Mouse (Mus musculus): ENCODE results near the gene Cic. TPM values are rescaled to one million over a fixed set of nuclear protein-coding genes. Genes with fewer than 3 reads are reported as not detected.
"Not testable (repeated sequence)": the region's sequence is repeated elsewhere in the genome, so short reads cannot be mapped to it uniquely, and the experiment has no call there.

Cic gene
- polyA plus RNA-seq, 1 experiment from 2014 or later = 34.9 TPM

DNA sequence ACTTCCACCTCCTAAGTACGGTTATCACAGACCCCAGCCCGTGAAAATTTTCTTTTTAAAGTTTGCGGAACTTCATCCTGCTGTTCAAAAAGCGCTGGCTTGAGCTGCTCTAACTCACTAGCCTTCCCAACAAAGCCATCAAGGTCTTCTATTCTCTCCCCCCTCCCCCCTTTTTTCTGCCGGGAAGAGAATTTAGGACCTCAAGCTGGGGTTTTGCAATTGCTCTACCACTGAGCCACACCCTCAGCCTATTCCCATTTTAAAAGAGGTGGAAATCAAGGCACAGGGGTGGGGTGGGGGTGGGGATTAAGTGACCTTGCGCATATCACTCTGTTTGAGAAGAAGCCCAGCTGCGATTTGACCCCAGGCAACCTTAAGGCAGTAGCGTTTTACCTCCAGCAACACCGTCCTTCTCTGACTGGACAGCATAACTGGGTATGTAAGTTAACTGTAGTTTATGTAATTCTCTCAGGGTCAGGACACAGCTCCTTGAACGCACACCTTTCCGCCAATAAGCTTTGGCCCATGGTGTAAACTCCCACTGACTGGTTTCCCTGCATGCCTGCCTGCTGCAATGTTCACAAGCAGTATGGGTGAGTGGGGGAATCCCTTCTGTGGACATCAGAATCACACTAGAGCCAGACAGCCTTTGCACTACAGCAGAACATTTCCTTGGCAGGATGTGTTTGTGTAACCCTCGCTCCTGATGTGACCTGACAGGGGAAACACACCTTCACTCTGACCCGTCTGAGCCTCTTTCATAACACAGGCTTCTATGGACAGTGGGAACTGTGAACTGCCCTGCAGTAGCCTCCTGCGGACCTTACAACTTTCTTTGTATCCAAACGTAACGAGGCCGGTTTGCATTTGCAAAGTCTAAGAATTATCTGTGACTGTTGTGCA lies 3.3 kb upstream of the Cic start:
- Histone ChIP-seq H3K27ac (no peak overlapping the region), H3K4me2 (no peak overlapping the region), H3K9ac (replicated peaks) (no peak overlapping the region), H3K36me3 (no peaks in the 10 kb centered on the region), H3K4me3 (replicated peaks) (no peak overlapping the region), H3K9me3 (no peaks in the 10 kb centered on the region), H3K4me1 (replicated peaks) (peaks cover 15% of the 10 kb centered on the region), H3K27me3 (no peaks in the 10 kb centered on the region)
- no peak for ATAC-seq (ENCODE audit: insufficient number of reproducible peaks, insufficient read depth, low FRiP score, low TSS enrichment, low read depth)
- WGBS = 28% methylated on average over 17 of the region's 17 CpGs

DNA sequence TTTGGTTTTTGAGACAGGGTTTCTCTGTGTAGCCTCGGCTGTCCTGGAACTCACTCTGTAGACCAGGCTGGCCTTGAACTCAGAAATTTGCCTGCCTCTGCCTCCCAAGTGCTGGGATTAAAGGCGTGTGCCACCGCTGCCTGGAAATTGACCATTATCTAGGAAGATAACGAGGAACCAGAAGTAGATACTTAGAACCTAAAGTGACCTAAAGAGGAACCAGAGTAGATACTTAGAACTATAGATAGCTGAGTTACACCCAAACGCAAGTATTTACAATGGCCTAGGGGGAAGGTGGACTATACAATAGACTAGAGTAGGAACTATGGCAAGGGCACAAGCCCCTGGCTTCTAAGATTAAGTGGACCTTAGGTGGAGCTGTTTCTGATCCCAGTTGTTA lies 1.8 kb upstream of the Cic start:
- H3K4me2 ChIP-seq; ATAC-seq (ENCODE audit: insufficient number of reproducible peaks, insufficient read depth, low FRiP score, low TSS enrichment, low read depth); H3K27me3 ChIP-seq; H3K4me3 ChIP-seq (replicated peaks); H3K36me3 ChIP-seq; H3K27ac ChIP-seq; H3K9me3 ChIP-seq; H3K9ac ChIP-seq (replicated peaks): not testable (repeated sequence)
- 95% methylated on average over 5 of the region's 5 CpGs for WGBS
- H3K4me1 ChIP-seq (replicated peaks) = peaks cover 25% of the 10 kb centered on the region

DNA sequence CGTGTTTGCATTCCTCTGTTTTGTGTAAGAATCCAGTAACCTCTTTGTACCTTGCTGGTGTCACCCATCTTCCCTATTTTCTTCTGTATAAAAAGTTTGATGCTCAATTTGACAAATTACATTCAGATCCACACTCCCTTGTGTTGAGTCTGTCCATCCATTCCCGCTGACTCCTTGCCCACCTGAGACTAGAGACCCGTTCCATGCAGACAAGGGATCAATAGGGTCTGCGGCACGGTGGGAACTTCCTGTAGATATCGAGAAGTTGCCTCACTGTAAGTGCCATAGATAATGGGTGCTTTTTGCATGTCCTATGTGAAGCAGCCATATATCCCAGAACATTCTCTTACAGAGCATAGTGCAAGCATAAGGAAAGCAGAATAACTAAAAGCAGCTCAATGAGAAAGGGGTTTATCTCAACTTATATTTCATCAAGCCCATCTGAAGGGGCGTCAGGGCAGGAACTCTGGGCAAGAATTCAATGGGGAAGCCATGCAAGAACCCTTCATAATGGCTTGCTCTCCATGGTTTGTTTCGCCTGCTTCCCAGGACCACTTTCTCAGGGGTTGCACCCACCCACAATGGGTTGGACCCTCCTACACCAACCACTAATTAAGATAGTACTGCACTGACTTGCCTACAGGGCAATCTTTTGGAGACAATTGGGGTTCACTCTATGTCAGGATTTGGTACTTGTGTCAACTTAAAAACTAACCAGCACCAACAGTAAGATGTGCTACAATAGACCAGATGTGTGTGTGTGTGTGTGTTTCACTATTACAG lies 1.1 kb upstream of the Cic start:
- Histone ChIP-seq H3K36me3 (peaks cover 7% of the 10 kb centered on the region), H3K4me2 (peak overlapping the region; percentile 59), H3K9ac (replicated peaks) (no peak overlapping the region), H3K4me3 (replicated peaks) (peak overlapping the region; percentile 72; the same call in 1 of the 2 replicates), H3K27me3 (no peaks in the 10 kb centered on the region), H3K4me1 (replicated peaks) (peaks cover 25% of the 10 kb centered on the region), H3K9me3 (no peaks in the 10 kb centered on the region), H3K27ac (no peak overlapping the region)
- ATAC-seq (ENCODE audit: insufficient number of reproducible peaks, insufficient read depth, low FRiP score, low TSS enrichment, low read depth) = no peak
- 91% methylated on average over 8 of the region's 8 CpGs for WGBS

DNA sequence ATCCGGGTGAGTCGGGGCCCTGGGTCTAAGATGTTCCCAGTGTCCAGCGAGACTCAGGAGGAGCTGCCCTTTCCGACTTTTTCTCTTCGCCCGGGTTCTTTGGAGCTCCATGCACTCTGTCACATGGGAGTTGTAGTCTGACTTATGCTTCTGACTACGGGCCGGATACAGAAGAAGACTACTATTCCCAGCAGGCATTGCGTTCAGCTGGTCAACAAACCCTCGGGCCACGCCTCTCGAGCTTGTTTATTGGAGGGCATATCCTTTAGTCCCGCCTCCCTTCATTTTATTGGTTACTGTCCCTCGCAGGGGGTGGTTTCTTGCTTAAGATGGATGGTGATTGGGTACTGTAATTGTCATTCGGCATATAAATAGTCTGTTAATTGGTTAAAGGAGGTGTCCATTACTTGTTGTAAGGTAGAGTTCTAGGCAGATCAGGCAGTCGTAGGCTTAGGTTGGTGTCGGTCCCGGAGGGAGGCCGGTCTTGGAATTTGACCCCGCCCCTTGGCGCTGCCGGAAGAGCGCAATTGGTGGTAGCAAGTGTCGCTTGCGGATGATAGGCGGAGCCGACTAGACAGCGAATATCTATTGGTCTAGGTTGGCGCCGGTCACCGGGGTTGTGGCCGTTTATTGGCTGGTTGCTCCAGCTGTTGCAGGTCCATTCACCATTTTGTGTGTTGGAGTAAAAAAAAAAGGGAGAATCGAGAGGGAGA lies 403 bp downstream of the Cic start:
- Histone ChIP-seq H3K36me3 (peaks cover 22% of the 10 kb centered on the region), H3K9ac (replicated peaks) (peak overlapping the region; percentile 68), H3K9me3 (no peaks in the 10 kb centered on the region), H3K27ac (peak overlapping the region; percentile 88), H3K4me3 (replicated peaks) (peak overlapping the region; percentile 72), H3K4me2 (peak overlapping the region; percentile 81), H3K27me3 (no peaks in the 10 kb centered on the region), H3K4me1 (replicated peaks) (peaks cover 25% of the 10 kb centered on the region)
- WGBS = under 1% methylated on average over 33 of the region's 33 CpGs
- ATAC-seq (ENCODE audit: insufficient number of reproducible peaks, insufficient read depth, low FRiP score, low TSS enrichment, low read depth) = peak; percentile 96

DNA sequence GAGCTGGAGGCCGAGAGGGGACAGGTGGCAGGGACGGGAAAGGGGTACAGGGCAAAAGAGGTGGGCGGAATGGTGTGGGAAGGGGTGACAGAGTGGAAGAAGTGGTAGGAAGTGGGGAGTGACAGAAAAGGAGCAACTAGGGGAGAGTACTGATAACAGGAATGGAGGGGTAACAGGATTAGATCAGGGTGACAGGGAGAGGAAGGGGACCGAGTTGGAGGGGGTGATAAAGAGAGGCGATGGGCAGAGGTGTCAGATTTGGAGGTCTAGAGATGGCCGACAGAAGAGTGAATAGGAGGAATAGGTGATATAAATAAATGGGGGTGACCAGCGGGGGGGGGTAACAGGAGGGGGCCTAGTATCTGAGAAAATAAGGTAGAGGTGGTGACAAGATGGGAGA lies 1.1 kb downstream of the Cic start:
- H3K9me3 ChIP-seq = no peaks in the 10 kb centered on the region
- peak overlapping the region; percentile 68 for H3K9ac ChIP-seq (replicated peaks)
- ATAC-seq (ENCODE audit: insufficient number of reproducible peaks, insufficient read depth, low FRiP score, low TSS enrichment, low read depth) = no peak
- peak overlapping the region; percentile 72 for H3K4me3 ChIP-seq (replicated peaks)
- WGBS = 4% methylated on average over 7 of the region's 7 CpGs
- H3K36me3 ChIP-seq = peaks cover 29% of the 10 kb centered on the region
- H3K4me2 ChIP-seq = peak overlapping the region; percentile 81
- H3K27ac ChIP-seq = peak overlapping the region; percentile 85
- H3K4me1 ChIP-seq (replicated peaks) = peaks cover 25% of the 10 kb centered on the region
- no peaks in the 10 kb centered on the region for H3K27me3 ChIP-seq

DNA sequence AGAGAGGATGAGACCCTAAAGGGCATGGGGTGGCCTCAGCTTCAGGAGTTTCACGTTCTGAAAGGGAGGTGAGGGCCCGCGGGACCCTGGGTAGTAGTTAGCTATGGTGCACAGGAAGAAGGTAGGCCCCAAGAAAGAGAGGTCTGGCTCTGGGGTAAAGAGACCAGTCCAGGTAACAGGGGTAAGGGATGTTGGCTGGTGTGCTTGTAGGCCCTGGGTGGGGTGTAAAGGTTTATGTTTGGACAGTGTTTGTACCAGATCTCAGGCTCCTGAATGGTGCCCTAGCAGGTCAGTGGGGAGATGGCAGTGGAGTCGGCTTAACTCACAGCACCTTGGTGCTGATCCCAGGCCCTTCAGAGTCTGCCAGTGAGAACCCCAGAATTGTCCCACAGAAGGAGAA lies 1.5 kb downstream of the Cic start:
- Histone ChIP-seq H3K27me3 (no peaks in the 10 kb centered on the region), H3K4me2 (peak overlapping the region; percentile 81), H3K9ac (replicated peaks) (peak overlapping the region; percentile 68), H3K4me3 (replicated peaks) (peak overlapping the region; percentile 72), H3K36me3 (peaks cover 31% of the 10 kb centered on the region), H3K27ac (peak overlapping the region; percentile 62; the same call in 1 of the 2 replicates), H3K9me3 (no peaks in the 10 kb centered on the region), H3K4me1 (replicated peaks) (peaks cover 24% of the 10 kb centered on the region)
- 45% methylated on average over 4 of the region's 4 CpGs for WGBS
- ATAC-seq (ENCODE audit: insufficient number of reproducible peaks, insufficient read depth, low FRiP score, low TSS enrichment, low read depth) = no peak

DNA sequence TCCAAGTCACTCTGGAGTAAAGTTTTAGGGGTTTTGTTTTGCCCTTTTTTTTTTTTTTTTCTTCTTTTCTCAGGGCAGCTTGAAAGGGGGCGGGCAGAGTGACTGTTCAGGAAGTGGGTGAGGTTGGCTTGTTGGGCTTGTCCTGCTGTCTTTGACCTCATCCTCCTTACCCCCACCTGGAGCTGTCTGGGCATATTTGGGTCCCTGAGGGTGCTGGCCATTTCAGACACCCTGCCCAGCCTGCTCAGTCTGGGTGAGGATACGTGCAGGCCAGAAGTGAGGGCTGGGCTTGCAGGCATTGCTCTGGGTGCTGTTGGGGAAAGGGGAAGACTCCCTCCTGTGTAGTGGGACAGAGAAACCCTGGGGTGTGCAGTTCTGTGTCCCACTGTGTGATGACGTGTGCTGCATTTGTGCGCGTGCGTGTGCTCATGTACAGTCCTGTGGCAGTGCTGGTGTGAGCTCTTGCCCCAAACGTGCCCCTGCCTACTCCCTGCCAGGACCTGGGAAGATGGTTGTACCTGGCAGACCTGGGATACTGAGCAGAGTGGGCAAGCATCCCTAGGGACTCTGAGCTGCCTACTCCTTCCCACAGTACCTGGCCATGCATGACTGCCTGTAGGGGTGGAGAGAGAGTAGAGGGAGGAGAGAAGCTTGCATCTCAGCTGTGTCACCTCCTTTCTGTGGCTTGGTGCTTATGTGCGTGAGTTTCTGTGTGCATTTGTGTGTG lies 2.2 kb downstream of the Cic start:
- H3K9me3 ChIP-seq = no peaks in the 10 kb centered on the region
- H3K4me3 ChIP-seq (replicated peaks) = peak overlapping the region; percentile 72
- H3K4me2 ChIP-seq = peak overlapping the region; percentile 81
- WGBS = 85% methylated on average over 8 of the region's 8 CpGs
- peaks cover 31% of the 10 kb centered on the region for H3K36me3 ChIP-seq
- ATAC-seq (ENCODE audit: insufficient number of reproducible peaks, insufficient read depth, low FRiP score, low TSS enrichment, low read depth) = no peak
- no peaks in the 10 kb centered on the region for H3K27me3 ChIP-seq
- H3K9ac ChIP-seq (replicated peaks) = peak overlapping the region; percentile 68; the same call in 1 of the 2 replicates
- peaks cover 29% of the 10 kb centered on the region for H3K4me1 ChIP-seq (replicated peaks)
- H3K27ac ChIP-seq = no peak overlapping the region

DNA sequence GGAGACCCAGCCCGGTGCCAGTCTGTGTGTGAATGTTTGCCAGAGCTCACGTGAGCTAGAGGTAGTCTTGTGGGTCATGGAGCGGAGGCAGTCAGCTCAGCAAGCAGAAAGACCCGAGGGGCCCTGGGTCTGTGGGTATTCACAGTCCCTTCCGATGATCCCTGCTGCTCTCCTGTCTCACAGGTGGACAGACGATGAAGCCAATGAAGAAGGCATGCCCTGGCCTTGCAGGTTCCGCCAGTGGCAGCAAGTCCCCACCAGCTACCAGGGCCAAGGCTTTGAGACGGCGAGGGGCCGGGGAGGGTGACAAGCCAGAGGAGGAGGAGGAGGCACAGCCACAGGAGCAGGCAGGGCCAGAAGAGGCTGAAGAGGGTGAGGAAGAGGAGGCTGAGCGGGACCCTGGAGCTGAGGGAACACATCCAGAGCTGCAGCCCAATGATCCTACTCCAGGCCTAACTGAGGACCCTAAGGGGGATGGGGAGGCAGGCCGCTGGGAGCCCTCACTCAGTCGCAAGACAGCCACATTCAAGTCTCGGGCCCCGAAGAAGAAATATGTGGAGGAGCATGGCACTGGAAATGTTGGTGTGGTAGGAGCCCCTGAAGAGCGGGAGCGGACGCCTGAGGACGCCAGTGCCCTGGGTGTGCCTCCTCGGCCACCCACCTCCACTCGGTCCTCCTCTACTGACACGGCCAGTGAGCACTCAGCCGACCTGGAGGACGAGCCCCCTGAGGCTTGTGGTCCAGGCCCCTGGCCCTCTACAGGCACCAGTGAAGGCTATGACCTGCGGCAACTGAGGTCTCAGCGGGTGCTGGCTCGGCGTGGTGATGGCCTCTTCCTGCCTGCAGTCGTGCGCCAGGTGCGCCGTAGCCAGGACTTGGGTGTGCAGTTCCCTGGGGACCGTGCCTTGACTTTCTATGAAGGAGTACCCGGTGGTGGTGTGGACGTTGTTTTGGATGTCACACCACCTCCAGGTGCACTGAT lies 3.4 kb downstream of the Cic start:
- H3K27ac ChIP-seq = no peak overlapping the region
- H3K4me1 ChIP-seq (replicated peaks) = peaks cover 42% of the 10 kb centered on the region
- no peaks in the 10 kb centered on the region for H3K27me3 ChIP-seq
- H3K9ac ChIP-seq (replicated peaks) = no peak overlapping the region
- no peak overlapping the region for H3K4me2 ChIP-seq
- no peak for ATAC-seq (ENCODE audit: insufficient number of reproducible peaks, insufficient read depth, low FRiP score, low TSS enrichment, low read depth)
- H3K4me3 ChIP-seq (replicated peaks) = no peak overlapping the region
- no peaks in the 10 kb centered on the region for H3K9me3 ChIP-seq
- H3K36me3 ChIP-seq = peaks cover 39% of the 10 kb centered on the region
- WGBS = 88% methylated on average over 35 of the region's 35 CpGs

DNA sequence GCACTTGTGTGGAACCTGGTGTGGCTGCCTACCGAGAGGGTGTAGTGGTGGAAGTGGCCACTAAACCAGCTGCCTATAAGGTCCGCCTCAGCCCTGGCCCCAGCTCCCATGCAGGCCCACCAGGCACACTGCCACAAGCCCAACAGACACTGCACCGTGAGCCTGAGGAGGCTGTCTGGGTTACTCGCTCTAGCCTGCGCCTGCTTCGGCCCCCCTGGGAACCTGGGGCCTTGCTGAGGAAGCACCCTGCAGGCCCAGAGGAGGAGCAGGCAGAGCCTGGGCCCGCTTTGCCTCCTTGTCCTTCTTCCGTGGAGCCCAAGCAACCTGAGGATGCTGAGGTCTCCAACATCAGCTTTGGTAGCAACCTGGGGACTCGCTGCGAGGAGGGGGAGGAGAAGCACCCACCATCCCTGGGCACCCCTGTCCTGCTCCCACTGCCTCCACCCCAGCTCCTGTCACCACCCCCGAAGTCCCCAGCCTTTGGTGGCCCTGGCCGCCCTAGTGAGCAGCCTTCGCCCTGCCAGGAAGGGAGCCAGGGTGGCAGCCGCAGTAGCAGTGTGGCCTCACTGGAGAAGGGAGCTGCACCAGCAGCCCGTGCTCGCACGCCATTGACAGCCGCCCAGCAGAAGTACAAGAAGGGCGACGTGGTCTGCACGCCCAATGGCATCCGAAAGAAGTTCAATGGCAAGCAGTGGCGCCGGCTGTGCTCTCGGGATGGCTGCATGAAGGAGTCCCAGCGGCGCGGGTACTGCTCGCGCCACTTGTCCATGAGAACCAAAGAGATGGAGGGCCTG lies 4.3 kb downstream of the Cic start:
- H3K4me1 ChIP-seq (replicated peaks) = peaks cover 44% of the 10 kb centered on the region
- 88% methylated on average over 30 of the region's 30 CpGs for WGBS
- peaks cover 39% of the 10 kb centered on the region for H3K36me3 ChIP-seq
- H3K27ac ChIP-seq = no peak overlapping the region
- H3K9ac ChIP-seq (replicated peaks) = no peak overlapping the region
- no peak overlapping the region for H3K4me3 ChIP-seq (replicated peaks)
- ATAC-seq (ENCODE audit: insufficient number of reproducible peaks, insufficient read depth, low FRiP score, low TSS enrichment, low read depth) = no peak
- H3K27me3 ChIP-seq = no peaks in the 10 kb centered on the region
- no peak overlapping the region for H3K4me2 ChIP-seq
- H3K9me3 ChIP-seq = no peaks in the 10 kb centered on the region
